Mouse (Mus musculus) c-Kit-positive CD71-positive TER-119-positive erythroid progenitor cells, embryonic 14.5 days (primary cell): ENCODE data around the gene Tdpoz2.
"Not testable (repeated sequence)": the region's sequence is repeated elsewhere in the genome, so short reads cannot be mapped to it uniquely, and the experiment has no call there.

Experiments
- DNase-seq: peaks from one replicate; pipeline ENCODE4 v3.0.0-alpha.2; 2013; ENCODE audit warnings: low spot score

Gene Tdpoz2

GRCm38 (mm10) chr3:93652586-93652985 lies at the start of gene Tdpoz2:
Gene Tdpoz2, minus strand, starts transcription at chr3:93652686.
- DNase-seq: no peak

GRCm38 (mm10) chr3:93692970-93693369 lies 40.5 kb upstream of the Tdpoz2 start, which contains the start of gene Gm37596:
Gene Gm37596, minus strand, starts transcription at chr3:93693070.
- not testable (repeated sequence) for DNase-seq

- DNase-seq: not testable (repeated sequence)
Observed at GRCm38 (mm10) chr3:93676210-93676609, 23.7 kb upstream of the Tdpoz2 start, which contains the start of gene Tdpoz1. Gene Tdpoz1, minus strand, starts transcription at chr3:93676310.

- DNase-seq: not testable (repeated sequence)
Observed at GRCm38 (mm10) chr3:93670805-93671503, 18.5 kb upstream of the Tdpoz2 start.

GRCm38 (mm10) chr3:93654260-93654659 lies 1.8 kb upstream of the Tdpoz2 start:
- DNase-seq: no peak

- not testable (repeated sequence) for DNase-seq
Observed at GRCm38 (mm10) chr3:93630917-93631714, 21.4 kb downstream of the Tdpoz2 start.

- DNase-seq: not testable (repeated sequence)
Observed at GRCm38 (mm10) chr3:93608970-93609369, 43.5 kb downstream of the Tdpoz2 start.

- no peak for DNase-seq
Observed at GRCm38 (mm10) chr3:93601903-93602302, 50.6 kb downstream of the Tdpoz2 start.
